Mouse (Mus musculus): ENCODE data around the gene Cryzl1.

GRCm38 (mm10) chr16:91729066-91729482 is 299 bp upstream of the Cryzl1 start, which contains the start of gene Itsn1:
- TF ChIP-seq CTCF (IDR thresholded peaks at IDR 0.05; ENCODE audit: low read depth, low read length) (no peak), GATA1 (IDR thresholded peaks at IDR 0.05; ENCODE audit: borderline replicate concordance, low read length) (no peak), GATA2 (IDR thresholded peaks at IDR 0.05; ENCODE audit: borderline replicate concordance, low read depth, low read length) (peak; percentile 79; the same call in 1 of the 2 replicates), POLR2AphosphoS5 (IDR thresholded peaks at IDR 0.05; ENCODE audit: insufficient replicate concordance, low read depth, low read length) (no peak)
